Mouse (Mus musculus): ENCODE results near the gene Slc1a2.
A peak's percentile ranks its signal among the peaks of the same experiment; 100 is the strongest.

Gene Slc1a2

DNA sequence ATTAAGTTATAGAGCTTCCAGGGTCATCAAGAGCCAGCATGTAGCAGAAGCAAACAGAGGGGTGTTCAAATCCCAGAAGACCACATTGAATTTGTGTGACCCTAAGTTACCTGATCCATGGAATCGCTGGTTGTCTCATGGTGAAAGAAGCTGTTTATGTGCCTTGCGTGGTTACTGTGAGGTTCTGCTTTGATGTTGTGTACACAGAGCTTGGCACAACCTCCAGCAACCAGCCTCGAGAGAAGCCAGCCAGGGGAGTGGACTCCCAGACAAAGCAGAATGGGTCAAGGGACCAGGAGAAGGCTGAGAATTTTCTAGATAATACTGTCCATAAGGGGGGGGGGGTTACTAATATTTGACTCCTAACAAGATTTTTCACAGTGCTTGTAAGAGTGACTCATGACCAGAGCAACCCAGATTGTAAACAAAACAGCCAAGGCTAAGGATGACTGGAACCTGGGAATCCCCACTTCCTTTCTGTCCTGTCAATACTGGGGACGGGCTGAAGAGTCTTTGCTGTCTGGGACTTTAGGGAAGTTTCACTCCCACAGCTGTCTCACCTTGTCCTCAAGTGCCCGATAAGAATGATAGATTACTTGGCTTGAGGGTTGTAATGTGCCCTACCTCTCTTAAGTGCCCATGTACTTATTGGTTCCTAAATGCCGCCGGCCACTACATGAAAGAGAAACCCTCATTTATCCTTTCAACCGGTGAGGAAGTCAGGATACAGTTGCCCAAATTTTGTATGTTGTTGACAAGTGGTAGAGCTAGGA, 106.3 kb downstream of the Slc1a2 start:
- no peak for DNase-seq (ENCODE audit: low spot score)

DNA sequence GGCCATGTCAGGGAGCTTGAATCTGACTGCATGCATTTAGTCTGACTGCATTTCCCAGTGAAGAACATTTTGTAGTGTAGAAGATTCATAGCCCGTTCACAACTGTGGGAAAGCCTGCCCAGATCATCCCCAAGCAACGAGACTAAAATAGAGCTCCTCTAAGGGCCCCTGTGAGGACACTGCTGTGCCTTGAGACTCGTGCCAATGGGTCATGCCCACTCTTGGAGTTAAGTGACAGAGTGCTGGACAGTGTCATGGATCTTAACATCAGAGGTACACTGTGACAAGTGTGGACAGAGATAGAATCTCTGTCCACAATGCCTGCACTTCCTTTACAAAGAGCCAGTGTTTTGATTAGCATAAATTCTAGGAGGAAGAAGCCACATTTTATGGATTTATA, 109.8 kb downstream of the Slc1a2 start:
- no peak for DNase-seq (ENCODE audit: low spot score)

DNA sequence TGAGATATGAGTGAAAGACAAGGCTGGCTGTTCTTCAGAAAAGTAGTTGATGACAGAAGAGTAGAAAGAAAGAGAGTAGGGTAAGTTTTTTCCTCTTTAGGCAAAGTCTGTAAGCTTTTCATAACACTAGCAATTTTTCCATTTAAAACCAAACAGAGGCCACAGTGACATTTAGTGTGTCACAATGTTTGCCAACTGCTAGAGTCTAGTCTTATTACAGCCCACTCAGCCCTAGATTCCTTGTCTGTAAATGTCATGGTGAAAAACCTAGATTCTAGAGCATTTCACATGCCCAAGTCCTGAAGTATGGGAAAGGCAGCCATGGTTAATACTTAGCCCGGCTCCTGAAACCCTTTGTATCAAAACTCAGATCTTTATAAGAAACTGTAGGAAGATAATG, 112.8 kb downstream of the Slc1a2 start:
- no peak for DNase-seq (ENCODE audit: low spot score)

DNA sequence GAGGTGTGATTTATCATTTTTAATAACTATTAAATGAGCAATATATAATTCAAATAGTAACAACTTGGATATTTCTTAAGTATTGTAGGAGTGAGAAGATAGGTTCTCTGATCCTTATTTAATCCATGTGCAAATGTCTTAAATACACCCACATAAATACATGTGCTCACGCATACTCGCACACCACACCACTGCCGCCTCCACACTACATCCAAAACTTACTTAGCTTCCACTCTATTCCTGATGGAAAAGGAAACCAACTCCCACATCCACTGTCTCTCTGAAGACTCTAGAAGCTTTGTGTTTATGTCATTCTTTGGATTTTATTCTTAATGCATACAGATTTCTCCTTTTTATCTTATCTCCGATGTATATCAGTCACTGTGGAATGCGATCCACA, 113.8 kb downstream of the Slc1a2 start:
- no peak for DNase-seq (ENCODE audit: low spot score)

DNA sequence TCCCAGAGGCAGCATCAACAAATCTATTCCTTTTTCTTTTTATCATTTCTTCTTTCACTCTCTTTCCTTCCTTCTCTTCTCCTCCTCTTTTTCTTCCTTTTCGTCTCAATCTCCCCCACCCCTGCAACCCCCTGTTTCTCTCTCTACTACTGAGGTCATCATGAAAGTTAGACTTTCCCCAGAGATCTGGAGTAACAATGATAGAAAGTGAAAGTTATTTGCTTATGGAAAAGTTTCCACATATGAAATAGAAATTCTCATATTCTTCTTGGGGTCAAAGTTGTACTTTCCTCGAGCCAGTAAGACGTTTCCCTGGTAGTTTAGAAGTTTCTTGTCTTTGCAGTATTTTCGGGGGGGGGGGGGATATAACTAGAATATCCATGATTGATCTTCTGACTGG, 116.2 kb downstream of the Slc1a2 start:
- no peak for DNase-seq (ENCODE audit: low spot score)

DNA sequence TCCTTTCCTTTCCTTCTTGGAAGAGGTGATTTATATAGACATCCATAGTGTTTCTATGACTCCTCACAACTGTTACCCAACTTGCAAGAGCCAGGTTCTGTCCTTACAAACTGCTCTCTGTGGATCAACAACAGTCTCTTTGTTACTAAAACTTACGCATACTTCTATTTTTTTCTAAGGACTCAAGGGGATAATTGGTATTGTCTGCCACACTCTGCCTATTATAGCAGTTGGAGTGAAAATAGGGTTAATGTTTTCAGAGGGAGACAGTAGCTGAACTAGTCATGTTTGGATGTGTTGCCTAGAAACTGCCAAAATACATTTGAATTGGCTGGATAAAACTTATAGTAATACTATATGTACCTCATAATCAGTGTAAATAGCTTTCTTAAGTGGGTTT, 117.1 kb downstream of the Slc1a2 start:
- DNase-seq (ENCODE audit: low spot score): no peak

DNA sequence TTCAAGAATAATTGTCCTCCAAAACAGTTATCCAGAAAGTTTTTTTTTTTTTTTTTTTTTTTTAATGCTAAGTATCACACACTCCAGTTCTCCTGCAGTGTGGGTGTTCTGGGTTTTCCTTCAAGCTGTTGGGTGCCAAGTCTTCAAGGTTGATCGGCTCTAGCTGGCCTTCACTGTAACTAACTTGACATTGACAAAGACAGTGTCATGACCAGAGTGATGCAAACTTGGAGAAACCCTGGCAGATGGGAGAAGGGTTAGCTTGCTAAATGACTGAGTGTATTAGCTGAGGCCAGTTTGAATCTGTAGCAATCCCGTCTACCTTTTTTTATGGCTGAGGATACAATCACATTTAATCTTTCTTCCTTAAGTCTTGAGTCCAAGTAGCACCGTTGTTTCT, 119.7 kb downstream of the Slc1a2 start:
- DNase-seq (ENCODE audit: low spot score): no peak

DNA sequence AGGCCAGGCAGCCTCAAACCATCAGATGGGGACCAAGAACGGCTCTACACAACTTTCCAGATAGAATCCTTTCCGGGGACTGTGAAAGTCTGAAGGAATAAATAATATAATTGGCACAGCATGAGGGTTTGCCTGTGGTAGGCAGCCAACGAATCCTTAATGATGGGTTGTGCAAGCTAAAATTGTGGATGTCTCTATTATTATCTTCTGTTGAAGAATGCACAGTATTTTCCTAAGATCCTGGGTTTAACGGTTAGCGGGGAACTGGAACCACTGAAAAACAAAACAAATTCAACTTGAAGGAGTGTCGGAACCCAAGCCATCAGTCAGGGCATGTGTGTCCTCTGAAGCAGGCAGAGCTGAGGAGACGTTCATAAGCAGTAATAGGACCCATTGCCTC, 124.3 kb downstream of the Slc1a2 start:
- DNase-seq (ENCODE audit: low spot score): no peak

DNA sequence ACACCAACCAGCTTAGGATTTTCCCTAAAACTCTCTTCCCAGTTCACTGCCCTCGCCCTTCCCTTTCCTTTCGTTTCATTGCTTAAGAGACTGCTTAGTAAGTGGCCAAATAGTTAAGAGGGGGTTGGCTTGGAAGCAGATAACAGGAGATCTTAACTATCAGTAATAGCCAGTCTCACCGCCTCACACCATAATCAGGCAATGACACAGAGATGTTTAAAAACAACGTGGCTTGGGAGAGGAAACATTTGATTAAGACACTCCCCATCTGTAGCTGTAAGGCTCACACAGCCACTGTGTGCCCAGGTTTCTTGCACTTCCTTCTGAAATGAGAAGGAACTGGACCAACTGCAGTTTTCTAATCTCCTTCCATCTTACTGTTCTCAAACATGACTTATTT, 127.2 kb downstream of the Slc1a2 start:
- DNase-seq (ENCODE audit: low spot score): no peak

DNA sequence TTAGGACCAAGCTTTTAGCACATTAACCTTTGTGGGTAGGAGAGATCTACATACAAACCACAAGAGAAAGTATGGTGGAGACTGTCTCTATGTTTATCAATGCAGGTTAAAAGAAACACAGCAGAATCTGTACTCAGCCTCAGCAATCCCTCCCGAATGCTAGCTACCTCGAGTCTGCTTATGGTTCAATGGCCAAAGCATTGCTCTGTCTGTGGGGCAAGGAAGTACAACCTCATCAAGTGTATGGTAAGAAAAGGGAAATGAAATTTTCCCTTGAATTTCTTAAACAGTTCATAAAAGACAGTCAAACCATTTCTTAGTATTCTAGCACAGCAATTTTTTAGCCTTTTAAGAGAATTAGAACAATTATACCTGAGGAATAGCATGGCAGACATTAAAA, 133.2 kb downstream of the Slc1a2 start:
- DNase-seq (ENCODE audit: low spot score): no peak

DNA sequence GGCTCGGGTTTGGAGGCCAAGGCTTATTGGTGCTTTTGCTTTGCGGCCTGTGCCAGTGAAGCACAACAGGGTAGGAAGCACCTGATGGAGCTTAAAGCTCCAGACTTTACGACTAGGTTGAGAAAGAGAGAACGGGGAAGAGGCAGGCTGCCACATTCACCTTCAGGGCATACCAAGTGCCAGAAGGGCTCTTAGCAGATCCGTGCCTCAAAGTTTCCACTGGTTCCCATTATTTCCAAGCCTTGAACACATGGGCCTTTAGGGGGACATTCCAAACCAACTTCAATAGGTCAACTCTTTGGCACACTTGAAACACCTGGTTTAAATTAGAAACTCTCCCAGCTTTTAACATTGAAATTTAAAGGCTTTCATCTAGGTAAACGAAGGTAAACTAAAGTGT, 134.3 kb downstream of the Slc1a2 start:
- DNase-seq (ENCODE audit: low spot score): no peak

DNA sequence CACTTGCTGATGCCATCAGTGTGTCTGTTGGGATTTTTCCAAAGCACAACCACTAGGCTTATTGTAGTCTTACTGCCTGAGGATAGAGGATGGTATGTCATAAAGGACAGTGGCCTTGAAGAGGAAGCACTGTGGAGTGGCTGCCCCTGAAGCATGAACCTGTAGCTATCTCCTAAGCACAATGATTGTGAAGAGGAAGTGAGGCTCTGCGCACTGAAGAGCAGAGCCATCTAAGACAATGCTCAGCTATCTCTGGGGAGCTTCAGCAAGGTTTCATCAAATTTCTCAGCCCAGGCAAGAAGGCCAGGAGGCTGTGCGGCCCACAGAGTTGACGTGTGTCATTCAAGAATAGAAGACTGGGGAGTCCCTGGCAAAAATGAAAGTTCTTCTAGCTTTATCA, 136.6 kb downstream of the Slc1a2 start:
- DNase-seq (ENCODE audit: low spot score): no peak

DNA sequence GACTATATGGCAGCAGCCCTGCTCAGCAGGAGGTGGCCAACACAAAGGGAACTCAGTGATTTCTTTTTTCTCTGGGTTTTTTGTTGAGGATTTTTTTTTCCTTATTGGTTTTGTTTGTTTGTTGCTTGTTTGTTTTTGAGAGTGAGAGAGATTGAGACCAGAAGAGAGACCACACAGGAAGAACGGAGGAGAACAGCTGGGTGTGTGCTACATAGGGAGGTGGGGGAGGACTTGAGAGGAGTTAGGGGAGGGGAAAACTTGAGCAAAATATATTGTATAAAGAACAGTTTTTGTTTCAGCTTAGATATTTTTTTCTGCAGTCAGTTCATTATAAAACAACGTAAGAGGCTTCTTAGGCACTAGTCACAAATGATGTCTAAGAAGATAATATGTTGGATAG, 139.7 kb downstream of the Slc1a2 start:
- DNase-seq (ENCODE audit: low spot score): no peak

DNA sequence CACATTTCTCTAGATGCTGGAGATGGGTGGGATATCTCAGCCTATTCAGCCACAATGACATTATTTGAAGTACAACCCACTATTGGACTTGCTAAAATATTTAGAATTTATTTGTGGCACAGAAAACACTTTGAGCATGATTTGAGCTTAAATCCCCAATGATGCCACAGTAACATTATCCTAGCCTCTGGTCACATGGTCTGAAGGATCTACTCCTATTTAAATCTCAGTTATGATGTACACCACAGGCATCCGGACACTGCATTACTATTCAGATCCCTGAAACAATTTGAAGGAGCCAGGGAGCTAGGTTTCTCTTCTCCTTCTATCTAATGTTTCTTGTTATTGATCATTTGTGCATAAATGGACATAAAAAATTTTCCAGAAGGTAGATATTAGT, 143.4 kb downstream of the Slc1a2 start:
- DNase-seq (ENCODE audit: low spot score): no peak

DNA sequence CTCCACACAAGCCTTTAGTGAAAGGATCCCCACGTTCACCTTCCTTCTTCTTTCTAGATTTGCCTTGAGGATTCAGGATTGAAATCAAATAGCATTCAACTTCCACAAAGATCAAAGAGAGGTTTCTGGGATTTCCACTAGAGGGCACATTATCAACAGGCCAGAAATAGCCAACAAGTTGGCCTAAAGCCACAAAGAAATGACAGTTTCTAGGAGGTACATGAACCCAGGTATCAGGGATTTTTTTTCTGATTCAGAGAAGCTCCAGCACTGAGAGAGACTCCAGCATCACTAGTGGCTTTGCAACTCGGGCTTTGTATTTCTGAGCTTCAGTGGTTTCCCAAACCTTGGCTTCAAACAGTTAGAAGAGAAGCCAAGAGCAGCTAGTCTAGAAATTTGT, 145.7 kb downstream of the Slc1a2 start:
- DNase-seq (ENCODE audit: low spot score): peak; percentile 40

DNA sequence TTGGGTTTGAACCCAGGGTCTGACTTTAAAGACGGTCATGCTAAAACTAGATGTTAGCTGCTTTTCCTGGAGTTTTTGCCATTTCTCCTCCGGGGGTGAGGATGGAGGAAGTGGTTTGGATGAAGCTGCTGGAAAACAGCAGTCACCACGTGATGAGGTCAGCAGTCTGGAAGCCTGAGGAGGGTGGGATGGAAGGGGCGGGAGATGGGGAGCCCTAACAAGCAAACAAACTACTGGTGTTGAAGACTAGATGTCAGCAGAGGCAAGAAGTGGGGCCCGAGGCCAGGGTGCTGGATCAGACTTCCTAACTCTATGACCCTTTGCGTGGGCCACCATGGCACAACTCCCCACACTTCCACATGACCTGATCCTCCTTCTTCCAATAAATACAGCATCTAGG, 146.8 kb downstream of the Slc1a2 start:
- no peak for DNase-seq (ENCODE audit: low spot score)

DNA sequence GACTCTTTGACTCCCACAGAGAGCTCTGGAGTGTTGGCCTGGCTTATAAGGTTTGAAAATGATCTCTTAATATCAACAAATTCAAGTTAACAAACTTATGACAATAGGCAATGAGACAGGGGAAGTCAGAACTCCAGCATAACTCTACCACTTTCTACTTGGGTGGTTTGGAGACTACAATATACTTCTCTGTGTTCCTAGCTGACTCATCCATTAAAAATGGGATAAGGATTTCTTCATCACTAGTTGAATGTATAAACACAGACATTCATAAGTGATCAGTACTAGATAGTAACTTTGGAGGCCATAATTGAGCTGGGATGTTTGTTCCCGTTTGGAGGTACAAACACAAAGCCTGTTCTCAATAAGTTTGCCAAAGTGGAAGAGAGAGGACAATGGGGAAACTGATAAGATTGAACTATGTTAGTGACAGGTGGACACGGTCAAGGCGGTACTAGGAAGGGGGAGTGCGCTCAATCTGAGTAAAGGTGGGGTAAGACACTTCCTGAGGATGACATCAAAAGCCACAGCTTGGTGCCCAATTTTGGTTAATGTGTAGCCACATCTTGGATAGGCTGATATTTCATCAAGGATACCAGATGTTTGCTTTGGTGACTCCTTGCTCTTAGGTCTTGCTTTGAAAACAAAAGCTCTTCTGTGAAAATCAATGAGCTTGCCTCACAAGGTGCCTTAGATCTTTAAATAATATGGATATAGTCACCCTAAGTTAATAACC, 147.5 kb downstream of the Slc1a2 start:
- DNase-seq (ENCODE audit: low spot score): no peak

DNA sequence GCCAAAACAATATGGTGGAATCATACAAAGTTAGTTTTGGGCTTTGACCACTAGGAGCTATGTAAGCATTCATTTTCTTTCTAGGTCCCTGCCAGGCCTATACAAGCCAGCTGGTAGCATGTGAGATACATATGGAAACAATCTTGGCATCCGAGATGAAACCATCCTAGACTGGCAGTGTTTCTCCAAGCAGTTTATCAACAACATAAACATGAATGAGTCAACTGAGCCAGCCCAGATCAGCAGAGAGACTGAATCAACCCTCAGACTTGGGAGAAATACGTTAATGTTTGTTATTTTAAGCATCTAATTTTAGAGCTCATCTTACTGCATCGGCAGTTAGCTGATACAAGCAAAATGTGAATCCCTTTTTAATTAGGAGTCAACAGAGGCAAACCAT, 149.2 kb downstream of the Slc1a2 start:
- DNase-seq (ENCODE audit: low spot score): no peak

DNA sequence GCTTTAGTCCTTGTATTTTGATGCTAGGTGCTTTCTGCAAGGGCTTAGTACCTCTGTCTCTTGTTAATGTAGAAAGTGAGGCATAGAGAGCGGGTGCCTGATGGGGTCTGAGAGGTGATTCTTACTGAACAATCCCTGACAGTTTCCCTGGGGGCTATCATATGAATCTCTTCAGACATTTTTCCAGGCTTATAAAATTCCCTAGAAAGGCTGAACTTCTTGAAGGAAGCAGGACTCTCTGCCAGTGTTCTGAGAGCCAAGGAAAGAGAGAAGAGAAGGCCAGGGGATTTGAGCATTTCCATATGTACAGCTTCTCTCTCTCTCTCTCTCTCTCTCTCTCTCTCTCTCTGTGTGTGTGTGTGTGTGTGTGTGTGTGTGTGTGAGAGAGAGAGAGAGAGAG, 151.0 kb downstream of the Slc1a2 start:
- no peak for DNase-seq (ENCODE audit: low spot score)

DNA sequence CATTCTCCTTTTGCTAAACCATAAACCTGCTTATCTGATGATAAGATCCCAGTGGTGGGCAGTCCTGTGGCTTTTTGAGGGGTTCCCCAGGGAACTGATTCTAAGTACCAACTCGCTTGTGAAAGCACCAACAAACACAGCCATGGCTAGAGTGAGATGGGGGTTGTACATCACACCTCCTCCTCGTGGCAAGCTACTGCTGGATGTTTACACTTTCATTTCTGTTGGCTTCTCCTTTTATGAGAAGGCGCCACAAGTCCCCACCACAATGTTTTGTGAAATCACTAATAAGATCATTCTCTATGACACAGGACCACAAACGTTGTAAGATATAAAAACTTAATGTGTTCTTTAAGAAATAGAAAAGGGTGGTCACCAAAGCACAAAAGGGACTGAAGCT, 154.3 kb downstream of the Slc1a2 start:
- DNase-seq (ENCODE audit: low spot score): no peak

DNA sequence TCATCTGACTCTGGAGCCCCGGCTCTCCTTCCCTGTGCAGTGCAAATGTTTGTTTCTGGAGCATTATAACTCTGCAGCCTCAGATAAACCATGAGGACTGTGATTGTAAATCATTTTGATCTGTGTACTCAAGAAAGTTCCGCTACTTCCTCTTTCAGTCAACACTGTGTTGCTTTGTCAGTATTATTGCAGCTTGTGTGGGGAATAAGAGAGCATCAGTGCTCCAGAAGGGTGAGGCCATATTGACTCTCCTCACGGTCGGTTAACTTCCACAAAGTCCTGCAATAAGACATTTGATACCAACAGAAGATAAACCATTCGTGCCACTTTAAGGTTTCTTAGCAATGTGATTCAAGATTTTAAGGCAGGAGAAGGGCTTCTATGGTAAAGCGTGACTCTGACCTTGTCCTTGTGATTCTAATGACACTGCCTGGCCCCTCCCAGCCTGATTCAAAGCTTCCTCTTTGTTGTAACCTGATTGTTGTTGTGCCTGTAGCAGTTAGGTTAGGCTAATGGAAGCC, 156.9 kb downstream of the Slc1a2 start:
- DNase-seq (ENCODE audit: low spot score): no peak

DNA sequence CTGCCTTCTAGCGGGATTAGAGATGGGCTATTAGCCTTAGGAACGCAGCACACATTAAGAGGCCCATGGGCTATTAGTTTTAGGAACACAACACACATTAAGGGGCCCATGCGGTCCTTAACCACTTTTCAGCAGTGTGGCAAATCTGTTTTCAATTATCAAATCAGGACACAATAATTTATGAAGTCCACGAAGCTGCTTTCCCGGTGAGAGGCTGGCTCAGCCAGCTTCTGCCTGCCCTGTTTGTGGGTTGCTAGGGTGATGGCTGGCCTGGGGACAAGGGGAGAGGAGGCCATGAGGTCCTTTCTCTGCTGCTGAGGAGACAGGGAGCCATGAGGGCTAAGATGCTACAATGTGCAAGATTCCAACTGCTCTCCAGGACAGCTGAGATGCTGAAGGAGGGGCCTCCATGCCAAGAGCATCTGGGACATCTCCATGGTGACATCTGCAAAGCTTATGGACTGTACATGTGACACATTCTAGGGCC, 161.8 kb downstream of the Slc1a2 start:
- DNase-seq (ENCODE audit: low spot score): no peak

DNA sequence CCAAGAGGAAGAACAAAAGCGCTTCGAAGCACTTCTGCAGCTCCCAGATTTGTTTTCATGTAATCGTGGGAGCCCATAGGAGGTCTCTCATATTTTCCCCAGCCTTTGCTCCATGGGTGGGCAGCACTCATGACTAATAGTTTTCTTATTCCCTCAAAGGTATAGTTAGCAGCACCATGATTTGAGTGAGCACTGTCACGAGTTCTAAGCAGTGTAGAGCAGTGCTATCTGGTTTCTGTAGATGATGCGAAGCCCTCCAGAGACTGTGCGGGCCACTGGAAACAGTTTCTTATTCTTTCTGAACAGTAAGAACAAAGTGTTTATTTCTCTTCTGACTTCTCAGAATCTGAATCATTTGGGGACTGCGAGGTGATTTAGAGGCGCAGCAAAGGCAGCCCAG, 162.3 kb downstream of the Slc1a2 start:
- no peak for DNase-seq (ENCODE audit: low spot score)

DNA sequence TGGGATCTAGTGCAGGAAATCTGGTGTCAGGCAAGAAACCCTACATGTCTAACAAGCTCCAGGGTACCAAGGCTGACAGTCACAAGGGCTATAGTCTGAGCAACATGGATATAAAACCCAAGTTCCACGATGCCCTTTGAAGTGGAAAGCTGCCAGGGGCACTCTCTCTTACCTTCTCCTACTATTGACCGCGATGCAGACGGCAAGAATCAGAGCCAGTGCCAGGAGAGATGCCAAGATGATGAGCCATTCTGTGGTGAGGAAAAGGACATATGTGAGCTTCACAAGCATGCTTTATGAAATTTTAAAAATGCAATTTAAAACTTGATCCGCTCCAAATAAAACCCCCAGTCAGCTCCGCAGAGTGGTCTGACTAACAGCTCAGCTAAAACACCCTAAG, 163.6 kb downstream of the Slc1a2 start:
- DNase-seq (ENCODE audit: low spot score): no peak

Measured in left cerebral cortex, adult 11 months (tissue).